Mouse (Mus musculus): ENCODE data around the gene Runx1.
A peak's percentile ranks its signal among the peaks of the same experiment; 100 is the strongest.

Runx1 gene

DNA sequence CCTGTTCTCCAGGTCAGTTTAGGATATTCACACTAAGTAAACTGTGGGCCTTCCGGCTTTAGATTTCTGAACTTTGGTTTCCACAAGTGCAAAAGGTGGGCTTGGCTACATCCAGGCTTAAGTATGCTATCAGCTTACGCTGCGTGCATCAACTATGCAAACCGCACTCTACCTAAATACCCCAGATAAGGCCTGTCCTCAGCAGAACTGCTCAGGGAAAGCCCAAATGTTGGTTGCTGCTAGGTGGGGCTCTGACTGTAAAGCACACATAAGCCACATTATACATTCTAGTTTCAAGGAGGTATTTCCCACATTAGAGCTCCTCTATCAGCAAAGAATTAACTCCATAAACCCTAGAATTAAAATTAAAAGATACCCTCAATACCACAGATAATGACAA lies 33.0 kb downstream of the Runx1 start:
- DNase-seq: no peak

DNA sequence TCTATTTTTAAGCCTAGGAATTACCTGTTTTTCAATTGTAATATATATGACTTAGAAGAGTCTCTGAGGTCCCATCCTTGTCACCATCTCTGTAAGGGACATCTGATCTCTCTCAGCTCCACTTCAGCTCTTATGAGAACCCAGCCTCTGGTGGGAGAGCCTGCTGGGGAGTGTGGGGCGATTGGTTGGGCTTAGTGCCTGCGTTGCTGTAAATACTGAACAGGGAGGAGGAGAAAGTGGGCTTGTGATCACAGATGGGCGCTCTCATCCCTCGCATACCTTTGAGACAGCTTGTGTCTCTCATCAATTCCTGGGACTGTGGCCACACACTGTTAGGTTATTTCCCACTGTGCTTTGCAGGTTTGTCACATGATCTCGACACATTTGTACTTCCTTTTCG lies 35.3 kb downstream of the Runx1 start:
- DNase-seq: no peak

DNA sequence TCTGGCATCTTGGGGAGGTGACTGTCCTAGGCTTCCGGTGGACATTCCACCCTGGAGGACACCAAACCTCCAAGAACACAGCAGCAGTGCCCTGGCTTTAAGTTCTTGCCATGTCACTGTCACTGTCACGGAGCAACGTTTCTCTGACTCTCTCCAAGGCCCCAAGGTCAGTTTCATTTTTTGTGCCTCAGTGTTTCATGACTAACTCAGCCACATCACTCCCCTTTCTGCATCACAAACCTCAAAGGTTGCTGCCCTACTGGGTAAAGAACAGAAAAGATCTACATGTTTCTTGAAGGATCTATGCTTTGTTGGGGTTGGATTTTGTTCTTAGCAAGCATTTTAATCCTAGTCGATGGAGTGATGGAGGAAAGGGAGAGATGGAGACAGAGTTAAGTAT lies 36.1 kb downstream of the Runx1 start:
- no peak for DNase-seq

DNA sequence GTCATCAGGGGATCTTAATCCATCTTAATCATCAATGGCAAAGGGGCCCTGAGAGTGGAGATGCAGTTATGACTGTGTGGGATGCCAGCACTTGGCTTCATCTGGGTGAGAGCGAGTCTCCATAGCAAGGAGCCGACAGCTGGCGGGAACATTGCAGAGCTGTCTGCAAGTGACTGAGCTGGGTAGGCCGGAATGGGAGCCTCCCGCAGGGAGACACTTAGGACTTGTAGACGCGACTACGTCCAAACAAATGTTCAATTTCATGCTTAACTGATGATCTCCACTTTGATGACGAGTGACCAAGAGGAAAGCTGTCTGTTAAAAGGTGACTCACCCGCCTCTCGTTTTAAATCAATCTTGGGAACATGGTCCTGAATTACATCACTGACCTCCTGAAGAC lies 37.5 kb downstream of the Runx1 start:
- no peak for DNase-seq

DNA sequence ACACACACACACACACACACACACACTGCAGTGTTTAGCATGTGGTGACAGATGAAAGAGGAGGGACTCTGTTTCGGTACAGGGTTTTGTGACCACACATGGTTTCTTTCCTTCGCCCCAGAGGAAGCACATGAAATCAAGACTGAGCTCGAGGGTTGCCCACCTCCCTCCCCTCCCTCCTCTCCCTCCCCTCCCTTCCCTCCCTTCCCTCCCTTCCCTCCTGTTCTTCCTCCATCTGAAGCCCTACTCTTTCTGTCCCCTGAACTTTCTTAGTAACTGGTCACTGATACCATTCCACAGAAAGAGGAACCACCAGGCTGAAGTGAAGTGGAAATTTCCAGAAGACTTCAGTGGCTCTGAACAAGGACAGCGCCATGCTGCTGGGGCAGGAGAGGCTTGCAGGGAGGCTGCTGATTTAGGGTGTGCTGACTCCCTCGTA lies 39.0 kb downstream of the Runx1 start:
- DNase-seq: peak; percentile 94

DNA sequence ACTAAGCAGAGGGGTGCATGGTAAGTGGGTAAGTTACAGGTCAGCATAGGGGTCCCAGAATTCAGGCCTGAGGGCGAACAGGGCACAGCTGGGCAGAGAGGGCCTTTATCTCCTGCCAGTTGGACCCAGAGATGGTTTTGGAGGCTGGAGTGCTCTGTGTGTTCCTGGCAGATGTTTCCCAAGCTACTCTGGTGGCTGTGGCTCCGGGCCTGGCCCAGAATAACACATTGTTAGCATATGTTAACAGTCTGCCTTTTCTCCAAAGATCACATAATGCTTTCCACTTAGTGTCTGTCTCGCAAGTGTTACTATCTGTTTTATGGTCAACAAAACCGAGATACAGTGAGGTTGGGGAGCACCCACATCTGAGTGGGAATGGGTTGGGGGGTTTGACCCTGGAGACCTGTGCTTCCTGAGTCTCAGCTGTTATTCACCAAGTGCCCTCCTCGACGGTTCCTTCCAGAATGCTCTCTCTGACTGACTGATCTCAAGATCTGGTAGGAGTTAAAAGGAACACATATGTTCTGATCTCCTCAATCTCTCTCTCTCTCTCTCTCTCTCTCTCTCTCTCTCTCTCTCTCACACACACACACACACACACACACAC lies 39.6 kb downstream of the Runx1 start:
- DNase-seq: no peak

DNA sequence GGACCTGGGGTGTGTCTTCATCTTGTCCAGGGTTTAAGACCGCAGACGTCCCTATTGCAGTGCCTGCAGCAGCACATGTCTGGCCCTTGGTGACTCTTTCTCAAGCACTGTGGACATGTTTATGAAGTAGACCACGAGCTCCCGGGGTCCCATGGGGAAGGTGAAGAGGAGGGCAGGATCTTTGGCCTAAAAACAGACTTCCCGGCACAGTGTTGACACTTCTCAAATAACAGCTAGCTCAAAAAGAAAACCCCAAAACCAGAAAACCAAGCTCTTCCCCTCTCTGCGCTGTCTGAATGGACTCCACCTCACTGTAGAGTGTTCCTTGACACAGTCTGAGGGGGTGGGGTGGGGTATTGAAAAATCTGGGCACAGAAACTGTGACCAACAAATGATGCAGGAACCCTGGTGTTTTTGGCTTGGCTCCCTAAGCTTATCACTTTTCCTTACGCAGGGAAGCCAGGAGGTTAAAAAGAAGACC lies 42.3 kb downstream of the Runx1 start:
- DNase-seq: peak; percentile 91

DNA sequence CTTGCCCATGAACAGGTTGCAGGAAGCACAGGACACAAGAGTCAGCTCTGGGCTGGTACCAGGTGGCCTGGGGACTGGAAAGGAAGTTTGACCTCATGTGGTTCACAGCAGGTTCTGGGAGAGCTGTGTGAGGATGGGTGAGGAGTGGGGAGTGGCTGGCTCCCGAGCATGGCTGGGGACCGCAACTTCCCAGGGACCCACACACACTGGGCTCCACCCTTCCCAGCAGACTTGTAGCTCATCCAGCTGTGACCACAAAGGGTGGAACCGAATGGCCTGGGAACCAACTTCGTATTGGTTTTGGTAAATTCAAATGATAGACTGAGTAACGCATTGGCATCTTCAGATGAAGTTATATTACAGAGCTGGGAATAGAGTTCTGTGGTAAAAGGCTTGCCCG lies 43.5 kb downstream of the Runx1 start:
- peak; percentile 89 for DNase-seq

DNA sequence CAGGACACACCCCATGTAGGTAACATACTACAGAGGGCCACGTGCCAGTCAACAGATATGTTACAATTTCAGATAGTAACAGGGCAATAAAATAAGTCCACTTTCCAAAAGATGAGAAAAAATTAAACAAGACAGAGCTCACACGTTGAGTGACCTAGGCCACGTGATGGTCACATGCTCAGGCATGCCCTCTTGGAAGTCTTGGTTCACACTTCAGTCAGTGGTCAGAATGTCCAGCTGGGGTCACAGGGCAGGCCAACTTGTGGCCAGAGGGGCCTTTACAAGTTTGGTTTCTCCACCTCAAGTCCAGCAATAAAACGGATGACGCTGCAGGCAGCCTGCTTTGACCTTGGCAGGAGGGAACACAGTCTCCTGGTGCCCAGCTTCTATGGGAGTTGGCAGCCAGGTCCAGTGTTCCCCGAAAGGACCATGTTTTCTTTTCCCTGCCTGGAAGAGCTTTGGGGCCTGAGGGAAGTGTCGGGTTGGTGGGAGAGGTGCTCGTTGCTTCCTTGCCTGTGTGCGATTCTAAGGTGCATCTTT lies 46.0 kb downstream of the Runx1 start:
- DNase-seq: no peak

DNA sequence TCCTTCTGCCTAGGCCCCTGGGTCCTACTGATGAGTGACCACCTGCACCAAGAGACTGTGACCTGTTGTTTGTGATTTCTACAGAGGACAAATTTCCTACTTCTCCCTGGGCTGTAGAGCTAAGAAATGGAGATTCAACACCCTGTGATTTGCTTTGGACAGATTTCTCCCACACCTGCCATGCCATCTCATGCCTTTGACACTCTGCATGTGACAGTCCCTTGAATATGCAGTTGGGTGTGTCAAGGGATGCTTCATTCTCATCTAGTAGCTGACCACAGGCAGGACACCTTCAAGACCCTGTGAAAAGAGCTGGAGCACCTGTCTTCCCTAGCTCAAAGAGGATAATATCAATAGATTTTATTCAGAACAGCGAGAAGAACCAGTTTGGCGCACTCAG lies 46.8 kb downstream of the Runx1 start:
- no peak for DNase-seq

DNA sequence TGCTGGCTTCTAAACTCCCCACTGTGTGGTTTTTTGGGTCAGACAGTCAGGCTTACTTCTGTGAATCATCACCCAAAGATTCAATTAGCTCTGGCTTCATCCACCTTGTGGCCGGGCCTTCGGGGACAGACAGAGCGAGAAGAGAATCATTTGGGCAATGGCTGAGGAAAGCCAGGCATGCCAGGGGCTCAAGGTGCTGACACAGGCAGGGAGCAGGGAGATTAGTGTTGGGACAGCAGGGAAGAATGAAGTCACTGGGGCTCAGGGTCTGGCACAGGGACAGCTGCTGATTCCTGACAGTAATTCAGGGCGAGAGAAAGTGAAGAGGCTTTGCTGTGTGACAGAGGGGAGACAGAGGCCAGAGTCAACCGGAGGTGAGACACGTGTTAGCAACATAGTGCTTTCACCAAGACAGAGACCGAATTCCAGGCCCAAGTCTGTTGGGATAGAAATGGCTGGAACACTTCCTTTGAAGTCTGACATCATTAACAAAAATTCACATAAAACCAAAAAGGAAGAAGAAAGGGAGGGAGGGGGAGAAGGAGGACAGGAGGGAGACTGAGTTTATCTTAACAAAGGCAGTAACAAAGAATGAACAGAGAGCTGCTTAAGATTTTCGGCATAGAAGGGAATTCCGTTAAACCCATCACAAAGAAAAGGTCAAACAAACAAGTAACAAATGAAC lies 47.7 kb downstream of the Runx1 start:
- DNase-seq: no peak

DNA sequence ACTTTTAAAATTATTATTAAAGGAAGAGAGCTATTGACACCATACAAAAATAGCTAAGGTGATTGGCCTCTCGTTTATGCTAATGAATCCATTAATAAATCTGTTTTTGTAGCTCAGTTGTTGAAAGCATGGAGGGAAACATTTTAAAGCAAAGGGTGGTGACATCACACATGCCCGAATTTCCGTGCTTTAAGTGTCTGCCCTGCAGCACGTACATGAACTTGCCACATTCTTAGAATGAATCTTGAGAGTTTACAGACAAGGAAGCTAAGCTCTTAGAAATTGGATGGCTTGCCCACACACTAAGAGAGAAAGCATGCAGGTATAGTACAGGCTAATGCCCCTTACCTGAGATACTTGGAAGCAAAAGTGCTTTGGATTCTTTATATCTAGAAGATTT lies 58.1 kb downstream of the Runx1 start:
- no peak for DNase-seq

DNA sequence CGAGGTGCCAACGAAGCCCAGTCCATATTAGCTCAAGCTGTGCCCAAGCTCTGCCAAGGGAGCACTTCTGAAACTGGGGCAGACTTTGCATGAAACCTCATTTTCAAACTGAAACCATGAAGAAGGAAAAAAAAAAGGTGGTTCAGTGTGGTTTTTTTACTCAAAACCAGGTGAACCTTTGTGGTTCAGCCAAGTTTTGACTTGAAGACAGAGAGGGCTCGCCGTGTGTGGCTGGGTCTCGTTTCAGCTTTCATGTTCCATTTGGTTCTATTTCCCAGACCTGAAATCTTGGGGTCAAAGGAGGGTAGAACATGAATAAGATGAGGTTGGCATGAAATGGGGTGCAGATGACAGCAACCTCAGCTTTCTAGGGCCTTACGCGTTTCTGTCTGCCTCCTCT lies 58.5 kb downstream of the Runx1 start:
- DNase-seq: no peak

DNA sequence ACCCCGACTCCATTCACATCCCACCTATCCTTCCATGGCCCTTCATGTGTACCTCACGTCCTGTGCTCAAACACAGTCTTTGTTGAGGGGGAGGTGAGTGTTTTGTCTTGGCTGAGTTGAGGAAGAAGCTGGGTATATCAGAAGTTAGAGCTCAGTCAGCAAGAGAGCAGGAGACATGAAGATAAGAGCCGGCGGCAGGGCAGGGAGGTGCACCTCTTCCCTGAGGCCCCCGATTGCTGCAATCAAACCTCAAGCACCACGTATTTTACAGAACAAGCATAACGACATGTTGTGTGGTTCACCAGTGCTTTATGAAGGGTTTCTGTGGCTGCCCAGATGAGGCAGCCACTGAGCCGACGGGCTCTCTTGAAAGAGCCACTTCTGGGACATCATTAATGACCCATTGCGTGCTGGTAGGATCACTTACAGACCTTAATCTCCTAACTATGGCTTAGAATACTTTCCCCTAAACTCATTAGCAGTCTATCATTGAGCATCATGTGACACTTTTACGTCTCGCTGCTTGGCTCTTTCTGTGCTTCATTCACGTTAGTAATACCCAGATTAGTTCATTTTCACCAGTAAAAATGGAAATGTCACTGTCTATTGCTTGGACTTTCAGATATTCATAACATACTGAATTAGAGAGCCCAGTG lies 61.1 kb downstream of the Runx1 start:
- DNase-seq: no peak

DNA sequence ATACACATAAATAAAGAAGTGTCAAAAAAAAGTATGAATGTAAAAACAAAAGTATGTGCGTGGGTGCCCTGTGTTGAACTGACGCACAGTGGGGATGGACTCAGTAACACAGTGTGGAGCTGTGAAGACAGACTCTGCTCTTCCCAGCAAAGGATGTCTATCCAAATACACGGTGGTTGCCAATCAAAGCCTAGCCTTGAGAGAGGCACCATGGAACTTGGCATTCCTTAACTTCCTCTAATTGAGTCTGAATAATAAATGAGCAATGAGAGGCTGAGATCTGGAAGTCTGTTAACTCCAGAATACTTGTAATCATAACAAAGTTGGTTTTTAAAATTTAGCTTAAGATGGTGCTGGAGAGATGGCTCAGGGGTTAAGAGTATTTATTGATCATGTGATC lies 62.3 kb downstream of the Runx1 start:
- no peak for DNase-seq

DNA sequence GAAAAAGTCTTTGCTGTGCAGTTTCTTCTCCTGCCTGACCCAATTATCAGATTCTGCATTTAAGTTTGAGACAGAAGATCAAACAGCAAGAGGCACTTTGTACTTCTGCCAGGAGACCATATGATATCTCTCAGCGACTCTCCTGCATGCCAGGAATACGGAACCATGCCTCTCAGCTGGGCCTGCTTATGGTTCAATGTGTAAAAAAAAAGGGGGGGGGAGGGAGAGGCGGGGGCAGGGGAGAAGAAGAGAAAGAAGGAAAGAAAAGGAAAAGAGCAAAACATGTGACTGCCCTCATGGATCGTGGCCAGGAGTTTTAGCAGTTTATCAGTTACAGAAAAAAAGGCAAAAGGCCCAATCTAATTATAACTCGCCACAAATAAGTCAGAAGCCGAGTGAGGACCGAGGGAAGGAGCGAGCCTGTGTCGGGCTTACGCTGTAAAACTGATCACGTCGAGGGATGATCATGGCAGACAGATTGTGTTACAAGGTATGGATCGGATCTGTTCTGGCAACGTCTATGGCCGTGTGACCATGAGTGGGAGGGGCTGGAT lies 63.9 kb downstream of the Runx1 start:
- DNase-seq: no peak

DNA sequence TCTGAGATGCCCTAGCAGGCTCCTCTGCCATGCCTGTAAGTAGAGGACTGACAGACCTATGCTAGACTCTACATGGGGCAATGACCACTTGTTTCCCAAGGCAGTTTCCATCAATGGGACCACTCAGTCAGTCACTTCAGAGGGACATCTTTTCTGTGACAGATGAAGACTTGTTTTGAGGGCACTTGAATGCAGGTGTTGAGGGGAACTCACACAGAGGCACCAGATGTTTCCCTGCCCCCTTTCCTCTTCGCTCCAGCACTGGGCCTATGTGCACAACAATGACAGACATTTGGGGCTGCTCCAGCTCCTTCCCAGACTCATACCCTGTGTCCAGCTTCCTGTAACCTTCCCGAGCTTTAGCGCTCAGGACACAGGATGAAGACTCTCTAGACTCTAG lies 65.9 kb downstream of the Runx1 start:
- DNase-seq: no peak

DNA sequence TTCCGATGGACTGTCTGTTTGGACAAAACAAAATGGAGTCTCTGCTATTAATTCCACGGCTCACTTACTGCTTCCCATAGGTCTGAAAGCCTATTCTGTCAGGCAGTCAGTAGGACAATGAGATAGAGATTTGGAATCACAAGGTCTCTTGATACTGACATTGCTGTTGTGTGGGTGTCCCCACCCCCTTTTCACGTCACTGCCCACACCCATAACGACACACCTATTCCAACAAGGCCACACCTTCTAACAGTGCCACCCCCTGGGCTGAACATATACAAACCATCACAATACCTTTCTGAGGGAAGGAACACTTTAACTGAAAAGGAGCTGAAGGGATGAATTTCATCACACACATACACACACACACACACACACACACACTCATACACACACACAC lies 68.4 kb downstream of the Runx1 start:
- DNase-seq: no peak

DNA sequence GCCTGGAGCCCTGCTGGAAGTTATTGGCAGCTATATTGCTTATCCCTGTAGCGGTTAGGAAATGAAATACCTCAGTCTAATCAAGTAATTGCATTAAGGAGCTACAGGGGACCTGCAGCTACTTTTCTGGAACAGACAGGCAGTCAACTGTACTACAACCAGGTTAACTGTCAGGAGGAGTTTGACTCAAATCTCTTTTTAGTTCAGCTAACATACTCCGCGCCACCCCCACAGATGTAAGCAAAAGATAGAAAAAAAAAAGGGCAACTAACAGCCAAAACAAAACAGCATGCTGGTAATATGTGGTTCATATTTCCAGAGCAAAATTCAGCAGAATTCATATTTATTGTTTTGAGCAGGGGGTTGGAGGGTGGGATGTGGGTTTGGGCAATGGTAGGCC lies 72.0 kb downstream of the Runx1 start:
- DNase-seq: no peak

DNA sequence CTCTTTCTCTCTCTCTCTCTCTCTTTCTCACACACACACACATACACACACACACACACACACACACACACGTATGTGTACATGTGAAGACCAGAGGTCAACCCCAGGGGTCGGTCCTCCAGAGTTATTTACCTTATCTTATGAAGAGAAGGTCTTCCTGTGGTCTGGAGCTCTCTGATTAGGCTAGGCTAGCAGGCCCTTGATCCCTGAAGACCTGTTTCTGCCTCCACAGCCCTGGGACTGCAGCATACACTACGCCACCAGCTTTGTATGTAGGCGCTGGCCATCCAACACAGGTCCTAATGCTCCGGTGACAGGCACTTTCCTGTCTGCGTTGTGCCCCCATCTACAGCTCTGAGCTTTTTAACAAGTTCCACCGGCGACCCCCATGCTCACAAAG lies 72.8 kb downstream of the Runx1 start:
- no peak for DNase-seq

DNA sequence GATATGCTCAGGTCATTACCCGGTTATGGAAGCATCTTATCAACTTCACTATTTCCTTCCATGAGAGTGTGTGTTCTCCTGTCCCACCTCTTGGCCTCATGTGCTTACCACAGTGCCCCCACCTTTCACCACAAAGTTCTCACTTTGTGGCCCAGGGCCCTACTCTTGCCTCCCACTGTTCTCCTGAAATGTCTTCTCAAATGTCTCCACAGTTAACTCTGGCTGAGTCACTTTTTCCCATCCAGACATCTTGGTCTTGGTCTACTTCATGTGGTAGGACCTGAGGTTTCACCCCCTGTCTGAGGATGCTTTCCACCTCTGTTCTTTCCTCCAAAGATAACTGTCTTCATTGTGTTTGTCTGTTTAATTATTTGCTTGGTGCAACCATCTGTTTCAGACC lies 77.7 kb downstream of the Runx1 start:
- no peak for DNase-seq

DNA sequence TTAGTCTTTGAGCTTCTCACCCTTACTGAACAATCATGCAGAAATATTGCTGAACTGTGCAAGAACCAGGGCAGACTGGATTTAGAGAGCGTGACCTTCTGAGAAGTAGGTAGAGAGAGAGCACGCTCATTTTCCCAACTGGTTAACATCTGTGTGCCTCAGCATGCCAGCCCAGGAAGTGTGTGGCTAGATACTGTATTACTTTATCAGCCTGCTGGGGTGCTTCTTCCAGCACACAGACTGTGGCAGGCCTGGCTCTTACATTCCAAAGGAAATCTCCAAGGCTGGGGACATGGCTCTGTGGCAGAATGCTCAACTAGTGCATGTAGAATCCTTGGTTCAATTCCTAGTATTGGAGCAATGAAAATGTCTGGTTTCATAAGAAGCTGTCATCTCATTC lies 78.9 kb downstream of the Runx1 start:
- no peak for DNase-seq

DNA sequence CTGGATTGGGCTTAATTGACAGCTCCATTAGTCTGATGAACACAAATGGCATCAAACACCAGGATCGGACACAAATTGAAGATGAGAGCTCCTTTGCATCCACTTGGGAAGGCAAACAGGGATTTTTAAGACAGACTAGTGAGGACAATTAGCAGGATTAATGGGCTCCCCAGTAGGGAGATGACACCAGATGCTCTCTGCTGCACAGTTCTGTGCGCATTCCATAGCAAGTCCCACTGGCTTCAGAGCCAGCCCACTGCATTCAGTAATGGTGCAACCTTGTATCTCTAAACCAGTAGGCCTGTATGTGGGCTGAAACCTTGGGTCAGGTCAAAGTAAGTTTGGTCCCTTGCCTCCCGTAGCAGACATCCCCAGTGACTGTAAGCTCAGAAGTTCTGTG lies 80.7 kb downstream of the Runx1 start:
- DNase-seq: no peak

Measured in heart, adult 11 months (tissue).